Mouse (Mus musculus) brain, embryonic 14.5 days (tissue): ENCODE results near the gene Susd6. TPM values are rescaled to one million over a fixed set of nuclear protein-coding genes. Genes with fewer than 3 reads are reported as not detected.
A peak's percentile ranks its signal among the peaks of the same experiment; 100 is the strongest.

ENCODE experiments used
- DNase-seq: peaks from one replicate; pipeline ENCODE4 v3.0.0-alpha.2; 2011; ENCODE audit warnings: low read depth
- CTCF ChIP-seq: fragments of 200-500 bp; IDR thresholded peaks from 2 replicates; pipeline ENCODE4 v1.5.1; 2012; ENCODE audit warnings: inconsistent platforms, mild to moderate bottlenecking, moderate library complexity, borderline replicate concordance; ENCODE audit not compliant: insufficient read depth, insufficient read length; ENCODE audit errors: extremely low read depth
- POLR2A ChIP-seq: fragments of 200-500 bp; IDR thresholded peaks from 2 replicates; pipeline ENCODE4 v1.6.1; 2012; ENCODE audit warnings: mild to moderate bottlenecking, inconsistent platforms, borderline replicate concordance; ENCODE audit not compliant: poor library complexity, insufficient read depth, insufficient read length, severe bottlenecking; ENCODE audit errors: extremely low read depth
- polyA plus RNA-seq: library from polyadenylated mRNA; depleted of rRNA; stranded (reverse); fragments of >200 nt; gene quantifications from 2 replicates; pipeline ENCODE4 v1.2.3, GENCODE M21; 2012; rRNA removed

Gene Susd6
- polyA plus RNA-seq, 1 experiment = 21.7 TPM

DNA sequence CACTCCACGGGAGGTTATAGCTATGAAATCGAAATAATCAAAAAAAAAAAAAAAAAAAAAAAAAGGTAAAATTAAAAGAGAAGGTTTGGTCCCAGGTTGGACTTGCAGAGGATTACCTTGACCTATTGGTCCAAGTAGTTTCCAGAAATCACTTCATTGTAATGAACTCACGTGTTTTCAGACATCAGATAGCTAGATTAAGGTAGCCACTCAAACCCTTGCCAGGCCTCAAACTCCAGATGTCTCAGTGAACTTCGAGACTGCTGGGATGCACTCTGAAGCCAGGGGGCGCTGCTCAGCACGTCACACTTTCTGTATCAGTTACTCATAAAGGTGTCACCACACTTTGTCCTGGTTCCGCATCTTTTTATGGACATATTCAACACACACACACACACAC, 127.5 kb downstream of the Susd6 start:
- DNase-seq = no peak
- TF ChIP-seq POLR2A (no peak), CTCF (peak; percentile 47; the same call in 1 of the 2 replicates)

DNA sequence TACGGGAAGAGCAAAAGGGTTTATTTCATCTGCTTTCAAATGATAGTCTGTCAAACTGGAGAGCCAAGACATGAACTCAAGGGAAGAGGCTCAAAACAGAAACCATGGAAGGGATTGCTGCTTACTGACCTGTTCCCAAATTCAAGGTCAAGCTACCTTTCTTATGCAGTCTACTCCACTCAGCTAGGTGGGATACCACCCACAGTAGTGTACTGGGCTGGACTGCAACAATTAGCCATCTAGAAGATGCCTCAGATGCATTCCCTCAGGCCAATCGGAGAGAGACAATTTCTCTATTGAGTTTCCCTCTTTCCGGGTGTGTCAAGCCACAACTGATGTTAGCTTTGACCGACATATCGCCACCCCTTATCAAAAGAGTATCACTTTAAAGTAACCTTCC, 131.0 kb downstream of the Susd6 start:
- no peak for TF ChIP-seq CTCF
- no peak for TF ChIP-seq POLR2A
- DNase-seq = no peak

DNA sequence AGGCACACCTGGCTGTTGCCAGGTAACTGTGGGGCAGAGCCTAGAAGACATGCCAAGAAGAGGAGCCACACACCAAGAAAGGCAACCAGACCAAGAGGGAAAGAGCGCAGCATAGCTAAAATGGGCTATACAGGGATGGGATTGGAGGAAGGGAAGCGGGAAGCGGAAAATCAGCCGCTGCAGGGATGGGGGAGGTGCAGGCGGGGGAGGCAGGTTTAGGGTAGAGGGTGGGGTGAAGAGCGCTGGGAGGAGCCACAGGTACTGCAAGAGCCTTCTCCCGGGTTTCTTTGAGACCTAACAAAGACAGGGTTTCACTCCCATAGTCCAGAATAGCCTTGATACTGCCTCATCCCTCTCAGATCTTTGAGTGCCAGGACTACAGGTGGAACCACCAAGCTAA, 132.6 kb downstream of the Susd6 start:
- TF ChIP-seq POLR2A = no peak
- TF ChIP-seq CTCF = no peak

DNA sequence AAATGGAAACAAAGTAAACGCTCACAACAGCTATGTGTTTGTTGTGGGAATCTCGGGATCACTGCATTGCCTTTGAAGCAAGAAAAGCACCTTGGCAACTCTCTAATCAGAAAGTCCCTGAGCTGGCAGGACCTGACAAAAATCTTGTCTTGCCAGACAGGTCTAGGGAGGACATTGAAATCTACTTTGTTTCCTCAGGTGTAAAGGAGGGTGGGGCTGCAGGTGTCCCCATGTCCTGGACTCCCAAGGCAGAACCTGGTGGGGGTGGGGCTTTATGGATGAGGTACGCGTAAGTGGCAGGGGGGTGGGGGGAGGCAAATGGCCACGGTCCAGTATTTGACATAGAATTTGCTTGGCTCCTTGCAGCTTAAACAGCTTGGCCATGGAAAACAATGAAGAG, 133.3 kb downstream of the Susd6 start:
- TF ChIP-seq POLR2A (no peak), CTCF (no peak)

More for the DNA sequence above, 132.6 kb downstream of the Susd6 start:
- DNase-seq = no peak

DNA sequence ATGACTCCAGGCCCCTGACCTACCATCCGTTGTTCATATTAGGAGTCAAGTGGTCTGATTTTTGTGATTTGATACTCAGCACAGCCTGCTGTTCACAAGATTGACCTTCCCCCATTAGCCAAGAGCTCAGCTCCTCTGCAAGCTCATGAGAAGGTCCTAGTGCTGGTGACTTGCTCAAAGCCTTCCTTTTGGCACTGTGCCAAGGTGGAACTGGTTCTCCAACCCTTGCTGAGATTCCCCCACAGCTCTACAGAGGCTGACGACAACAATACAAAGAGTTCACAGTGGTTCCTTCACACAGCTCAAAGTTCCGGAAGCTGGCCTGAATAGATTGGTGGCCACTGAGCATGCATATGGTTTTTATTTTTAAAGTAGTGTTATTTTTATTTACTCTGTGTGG, 133.9 kb downstream of the Susd6 start:
- no peak for TF ChIP-seq CTCF
- no peak for TF ChIP-seq POLR2A
- DNase-seq = peak; percentile 28

More for the DNA sequence above, 133.3 kb downstream of the Susd6 start:
- DNase-seq = no peak

DNA sequence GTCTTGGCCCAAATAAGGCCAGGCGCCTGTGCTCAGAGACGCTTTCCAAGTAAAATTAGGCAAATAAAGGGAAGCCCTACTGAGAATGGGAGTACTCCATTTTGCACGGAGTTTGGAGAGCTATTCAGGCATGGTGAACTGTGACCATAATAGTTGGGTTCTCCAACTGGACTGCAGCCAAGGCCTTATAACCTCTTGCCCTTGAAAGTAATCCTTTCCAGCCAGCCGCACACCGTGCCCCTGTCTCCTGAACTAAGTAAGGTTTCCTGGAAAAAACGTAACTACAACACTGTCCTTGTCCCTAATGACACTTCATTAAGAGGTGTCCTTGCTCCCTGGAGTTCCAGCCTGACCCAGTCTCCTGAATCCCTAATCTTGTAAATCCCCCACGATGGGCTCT, 135.6 kb downstream of the Susd6 start:
- TF ChIP-seq CTCF = no peak
- TF ChIP-seq POLR2A = no peak
- peak; percentile 34 for DNase-seq

DNA sequence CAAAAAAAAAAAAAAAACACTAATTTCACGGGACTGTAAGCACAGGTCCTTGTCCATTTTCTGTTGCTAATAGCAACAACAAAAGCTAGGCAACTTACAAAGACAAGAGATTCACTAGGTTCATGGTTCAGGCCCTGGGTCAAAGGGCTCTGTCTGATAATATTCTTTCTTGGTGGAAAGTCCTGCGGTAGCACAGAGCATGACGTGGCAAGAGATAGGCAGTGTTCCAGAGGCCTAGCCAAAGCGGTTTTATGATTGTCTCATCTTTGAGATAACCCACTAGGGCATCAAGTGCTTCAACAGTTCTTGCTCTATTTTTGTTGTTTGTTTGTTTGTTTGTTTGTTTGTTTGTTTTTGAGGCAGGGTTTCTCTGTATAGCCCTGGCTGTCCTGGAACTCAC, 136.2 kb downstream of the Susd6 start:
- TF ChIP-seq POLR2A (no peak), CTCF (no peak)
- DNase-seq = no peak

DNA sequence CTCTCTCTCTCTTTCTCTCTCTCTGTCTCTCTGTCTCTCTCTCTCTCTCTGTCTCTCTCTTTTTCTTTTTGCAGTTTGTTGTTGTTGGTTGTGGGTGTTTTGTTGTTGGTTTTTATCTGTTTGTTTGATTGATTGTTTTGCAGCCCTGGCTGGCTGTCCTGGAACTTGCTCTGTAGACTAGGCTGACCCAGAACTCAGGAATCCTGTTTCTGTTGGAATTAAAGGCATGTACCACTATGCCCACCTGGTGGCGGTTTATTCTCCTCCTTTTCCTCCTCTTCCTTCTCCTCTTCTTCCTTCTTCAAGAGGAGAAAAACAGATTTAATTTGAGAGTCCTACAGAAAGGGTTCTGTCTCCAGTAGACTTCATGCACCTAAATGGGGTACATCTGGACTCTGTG, 137.2 kb downstream of the Susd6 start:
- DNase-seq = no peak
- no peak for TF ChIP-seq CTCF
- TF ChIP-seq POLR2A = no peak

DNA sequence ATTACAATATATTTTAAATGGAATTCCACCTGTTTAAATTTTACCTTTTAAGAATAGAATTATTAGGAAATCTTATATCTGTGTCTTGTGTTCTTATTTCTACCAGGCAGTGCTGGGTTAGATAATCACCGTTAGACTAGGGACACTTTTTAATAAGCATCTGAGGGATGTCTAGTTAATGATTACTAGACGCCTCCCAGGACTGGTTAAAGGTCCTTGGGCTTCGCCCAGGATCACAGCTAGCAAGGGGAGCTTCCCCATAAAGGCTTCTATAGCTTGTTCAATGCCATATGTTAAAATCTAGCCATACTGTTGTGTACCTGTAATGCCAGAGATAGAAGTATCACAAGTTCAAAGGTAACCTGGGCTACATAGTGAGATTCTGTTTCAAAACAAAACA, 138.6 kb downstream of the Susd6 start:
- TF ChIP-seq POLR2A = no peak
- no peak for TF ChIP-seq CTCF

DNA sequence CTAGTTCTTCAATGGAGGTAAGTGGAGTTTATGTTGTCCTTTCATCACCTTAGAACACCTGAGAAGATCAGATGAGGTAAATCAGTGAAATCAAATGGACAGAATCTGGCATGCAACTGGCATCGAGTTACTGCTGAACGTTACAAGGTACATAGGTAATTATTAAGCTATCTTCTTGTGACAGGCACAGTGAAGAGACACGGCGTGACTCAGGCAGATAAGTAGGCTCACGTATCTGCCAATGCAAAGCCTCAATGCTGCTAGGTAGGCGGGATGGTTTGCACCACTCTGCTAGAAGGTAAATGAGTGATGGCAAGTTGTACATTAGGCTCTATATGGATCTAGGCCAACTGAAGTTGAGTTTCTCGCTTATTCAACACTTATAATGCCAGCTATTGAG, 139.8 kb downstream of the Susd6 start:
- no peak for DNase-seq
- no peak for TF ChIP-seq CTCF
- no peak for TF ChIP-seq POLR2A

More for the DNA sequence above, 138.6 kb downstream of the Susd6 start:
- DNase-seq = no peak

Other genes with a start within 250 kb of the Susd6 start
- 33.4 and 38.2 TPM in 2 replicates for gene Slc39a9, start 146.6 kb upstream of the Susd6 start, polyA plus RNA-seq
- 317 and 398 TPM in 2 replicates for gene Erh, start 146.2 kb upstream of the Susd6 start, polyA plus RNA-seq
- 2.0 and 3.5 TPM in 2 replicates for gene Plekhd1, start 97.9 kb upstream of the Susd6 start, polyA plus RNA-seq
- 13.0 and 15.3 TPM in 2 replicates for gene Ccdc177, start 29.8 kb upstream of the Susd6 start, polyA plus RNA-seq
- gene Srsf5, start 155.0 kb downstream of the Susd6 start, polyA plus RNA-seq = 544 and 552 TPM in 2 replicates
- not detected in 2 replicates for gene Slc10a1, start 178.2 kb downstream of the Susd6 start, polyA plus RNA-seq
- 22.4 and 40.0 TPM in 2 replicates for gene Smoc1, start 236.3 kb downstream of the Susd6 start, polyA plus RNA-seq